Comparison of ENCODE assay signal across 8 mouse cellular contexts in genomic region chr12:80060809-80061208, GRCm38 (mm10). TPM values are rescaled to one million over a fixed set of nuclear protein-coding genes. Genes with fewer than 3 reads are reported as not detected.
DNase-seq lines count a peak whose midpoint lies in the region; ATAC-seq and TF ChIP-seq lines count a peak whose summit lies in the region.

No protein-coding gene starts in this region.

- no peak overlapping the region for H3K4me3 ChIP-seq in lung, embryonic 14.5 days (ENCODE audit: low read depth, low read length)
- no peak overlapping the region for H3K4me3 ChIP-seq in lung, adult 2 months (replicated peaks; ENCODE audit: extremely low read depth, low read depth, low read length)
- no peak overlapping the region for H3K4me3 ChIP-seq in heart, embryonic 15.5 days

- no peak for ATAC-seq in lung, embryonic 14.5 days (ENCODE audit: insufficient read depth)
- ATAC-seq in heart, embryonic 15.5 days (replicated peaks; ENCODE audit: insufficient number of reproducible peaks, insufficient read depth, low FRiP score, low read depth) = 0 out of 2 replicates have a peak, but pooled peaks have one; percentile 9

- no peaks in the 10 kb centered on the region for H3K9me3 ChIP-seq in lung, embryonic 14.5 days (ENCODE audit: low read depth, low read length)
- H3K9me3 ChIP-seq in heart, embryonic 15.5 days (replicated peaks) = no peaks in the 10 kb centered on the region

- H3K9ac ChIP-seq in lung, embryonic 14.5 days = no peak overlapping the region
- H3K9ac ChIP-seq in heart, embryonic 15.5 days = no peak overlapping the region

- intact Hi-C loops in left cerebral cortex, postnatal 25 days (cut with DNase I) = no loop called here

- H3K36me3 ChIP-seq in lung, embryonic 14.5 days (ENCODE audit: insufficient read depth) = no peaks in the 10 kb centered on the region
- H3K36me3 ChIP-seq in heart, embryonic 15.5 days = no peaks in the 10 kb centered on the region

- peak; percentile 35 for DNase-seq in lung, embryonic 14.5 days
- no peak for DNase-seq in lung, adult 2 months
- peak; percentile 27 to 45 for DNase-seq in kidney, postnatal 36 days
- DNase-seq in spleen, adult 18-20 months = peak; percentile 44 to 49
- DNase-seq in cerebellum, postnatal 25 days = no peak
- no peak for DNase-seq in left cerebral cortex, postnatal 25 days (ENCODE audit: low spot score in 2 of 2)
- DNase-seq in layer of hippocampus, adult 8-10 months (ENCODE audit: low spot score in 2 of 2) = no peak

- no peaks in the 10 kb centered on the region for H3K27me3 ChIP-seq in lung, embryonic 14.5 days (ENCODE audit: insufficient read depth, low read length)
- H3K27me3 ChIP-seq in heart, embryonic 15.5 days = no peaks in the 10 kb centered on the region

- 21% methylated on average over 1 of the region's 1 CpGs for WGBS in lung, embryonic 14.5 days
- 29% methylated on average over 1 of the region's 1 CpGs for WGBS in lung, adult 2 months
- WGBS in heart, embryonic 15.5 days = 56% methylated on average over 1 of the region's 1 CpGs

- no peak overlapping the region for H3K4me2 ChIP-seq in lung, embryonic 14.5 days
- H3K4me2 ChIP-seq in heart, embryonic 15.5 days = no peak overlapping the region

- TF ChIP-seq POLR2A in lung, adult 2 months (IDR thresholded peaks at IDR 0.05; ENCODE audit: borderline replicate concordance, extremely low read depth, low read depth, low read length) = no peak

- H3K27ac ChIP-seq in lung, embryonic 14.5 days (ENCODE audit: low read depth) = no peak overlapping the region; the same call in 1 of the 2 replicates
- H3K27ac ChIP-seq in heart, embryonic 15.5 days = peak overlapping the region; percentile 89

- H3K4me1 ChIP-seq in lung, embryonic 14.5 days (ENCODE audit: insufficient read depth) = peaks cover 37% of the 10 kb centered on the region
- H3K4me1 ChIP-seq in lung, adult 2 months (ENCODE audit: control insufficient read depth, insufficient read depth, low read length) = peaks cover 19% of the 10 kb centered on the region
- H3K4me1 ChIP-seq in heart, embryonic 15.5 days (replicated peaks) = peaks cover 56% of the 10 kb centered on the region

- TF ChIP-seq CTCF in lung, embryonic 14.5 days (IDR thresholded peaks at IDR 0.05; ENCODE audit: low read depth) = no peak
- TF ChIP-seq CTCF in lung, adult 2 months (IDR thresholded peaks at IDR 0.05; ENCODE audit: insufficient read depth, low read length) = no peak

RNA-seq across cellular contexts. Expression of gene Zfp36l1, which starts 52.0 kb away (rescaled TPM):
- polyA plus RNA-seq in lung, embryonic 14.5 days (2014; fragmentation: Nextera tagmentation; extraction: Ambion mirVana) = 190 and 192 TPM in 2 replicates
- 261 and 286 TPM in 2 replicates for polyA plus RNA-seq in lung, adult 2 months (2012; rRNA removed)
- 94.7 and 107 TPM in 2 replicates for polyA plus RNA-seq in heart, embryonic 15.5 days (2015; fragmentation: Nextera tagmentation; extraction: Ambion mirVana)
- total RNA-seq in left cerebral cortex, postnatal 25 days (2021) = 10 to 100 TPM; 35.3 to 42.8 TPM
- 10 to 100 TPM; 35.0 to 47.6 (median 42.9) TPM for total RNA-seq in layer of hippocampus, adult 8-10 months (2022)

Comparison
In these comparisons a context has a peak if more than half of its experiments do, and no peak if none do; other contexts are left out.
1. DNase-seq: peak in lung, embryonic 14.5 days (single experiment), kidney, postnatal 36 days (2 of 2) and spleen, adult 18-20 months (2 of 2); none in lung, adult 2 months (single experiment), cerebellum, postnatal 25 days (0 of 2), left cerebral cortex, postnatal 25 days (0 of 2) and layer of hippocampus, adult 8-10 months (0 of 2).